Mouse (Mus musculus) spleen, postnatal 4 days (tissue): Measurements from ENCODE around the gene Pnmt.
A peak's percentile ranks its signal among the peaks of the same experiment; 100 is the strongest.

Experiments
- DNase-seq, 2 experiments: peaks; one replicate each; pipeline ENCODE4 v3.0.0; 2022; ENCODE audit warnings: low spot score in 2 of 2

Pnmt gene

DNA sequence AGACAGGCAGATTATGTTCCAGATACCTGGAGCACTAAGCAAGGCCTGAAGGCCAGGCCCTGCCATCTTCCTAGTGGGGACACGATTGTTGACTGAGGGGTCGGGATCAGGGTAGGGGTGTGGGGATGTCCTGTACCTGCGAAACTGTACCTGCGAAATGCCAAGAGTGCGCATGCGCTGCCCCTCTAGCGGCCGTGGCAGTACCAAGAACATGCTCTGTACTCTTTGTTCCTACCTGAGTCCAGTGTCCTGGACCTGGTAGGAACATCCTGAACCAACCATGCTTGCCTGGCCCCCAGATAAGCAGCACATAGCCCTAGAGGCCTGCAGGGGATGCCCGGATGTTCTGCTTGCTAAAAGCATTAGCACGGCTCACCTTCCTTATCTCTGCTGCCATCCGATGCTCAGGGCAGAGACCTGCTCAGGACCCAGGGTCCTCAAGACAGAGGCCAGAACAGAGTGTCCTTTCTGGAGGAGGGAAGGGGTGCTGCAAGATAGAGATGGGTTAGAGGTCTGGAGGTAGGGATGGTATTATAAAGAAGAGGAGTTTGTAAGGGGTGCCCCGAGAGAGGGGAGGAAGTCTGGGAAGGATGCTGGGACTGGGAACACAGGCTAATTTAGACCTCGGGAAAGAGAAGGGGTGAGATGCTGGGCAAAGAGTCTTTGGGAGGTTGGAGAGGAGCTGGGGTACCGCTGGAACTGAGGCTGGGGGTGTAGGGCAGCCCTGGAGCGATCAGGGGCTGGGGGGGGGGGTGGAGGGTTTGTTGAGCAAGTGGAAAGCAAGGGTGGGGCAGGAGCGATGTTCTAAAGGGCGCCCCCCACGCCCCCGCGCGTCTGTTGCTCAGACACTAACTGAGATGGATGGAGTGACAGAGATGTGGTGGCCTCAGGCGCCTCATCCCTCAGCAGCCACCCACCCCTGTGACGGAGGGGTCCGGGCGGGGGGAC is at the start of gene Pnmt:
Gene Pnmt (plus strand): TSS at position 813 of the 948 bp plus-strand sequence.
- DNase-seq = no peak

DNA sequence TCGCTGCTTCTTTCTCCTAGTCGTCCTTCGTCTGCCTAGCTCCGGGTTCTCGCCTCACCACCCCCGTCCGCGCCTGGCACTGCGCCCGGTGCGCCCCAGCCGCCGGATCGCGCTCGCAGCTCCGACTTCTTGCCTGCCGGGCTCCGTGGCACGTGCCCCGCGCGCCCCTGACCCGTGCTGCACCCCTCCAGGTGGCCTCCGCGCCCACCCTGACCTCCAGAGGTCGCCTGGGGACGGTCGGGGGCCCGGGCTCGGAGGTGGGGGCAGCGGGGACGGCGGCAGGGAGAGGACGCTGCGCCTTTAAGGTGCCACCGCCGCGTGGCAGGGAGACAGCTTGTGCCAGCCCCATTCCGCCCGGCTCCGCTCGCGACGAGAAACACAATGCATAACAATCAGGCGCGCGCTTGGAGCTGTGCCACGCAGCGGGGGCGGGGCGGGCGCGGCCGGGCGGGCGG is 47.7 kb upstream of the Pnmt start:
- no peak for DNase-seq

DNA sequence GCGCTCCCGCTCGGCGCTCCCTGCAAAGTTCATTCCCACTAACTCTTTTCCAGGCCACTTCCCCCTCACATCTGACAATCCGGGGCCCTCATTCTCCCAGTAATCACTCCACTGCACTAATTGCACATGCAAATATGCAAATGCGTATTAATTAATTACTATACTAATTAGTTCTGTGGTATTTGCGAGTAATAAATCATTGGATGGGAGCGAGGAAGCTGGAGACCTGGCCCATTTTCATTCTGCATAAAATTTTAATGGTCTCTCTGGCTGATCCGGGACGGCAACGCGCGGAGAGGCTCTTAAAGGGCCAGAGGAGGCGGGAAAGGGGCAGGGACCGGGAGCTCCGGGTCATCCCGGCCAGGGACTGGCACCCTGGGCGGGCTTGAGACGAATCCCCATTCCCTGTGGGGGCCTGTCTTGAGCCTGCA is 47.2 kb upstream of the Pnmt start:
- DNase-seq = no peak

DNA sequence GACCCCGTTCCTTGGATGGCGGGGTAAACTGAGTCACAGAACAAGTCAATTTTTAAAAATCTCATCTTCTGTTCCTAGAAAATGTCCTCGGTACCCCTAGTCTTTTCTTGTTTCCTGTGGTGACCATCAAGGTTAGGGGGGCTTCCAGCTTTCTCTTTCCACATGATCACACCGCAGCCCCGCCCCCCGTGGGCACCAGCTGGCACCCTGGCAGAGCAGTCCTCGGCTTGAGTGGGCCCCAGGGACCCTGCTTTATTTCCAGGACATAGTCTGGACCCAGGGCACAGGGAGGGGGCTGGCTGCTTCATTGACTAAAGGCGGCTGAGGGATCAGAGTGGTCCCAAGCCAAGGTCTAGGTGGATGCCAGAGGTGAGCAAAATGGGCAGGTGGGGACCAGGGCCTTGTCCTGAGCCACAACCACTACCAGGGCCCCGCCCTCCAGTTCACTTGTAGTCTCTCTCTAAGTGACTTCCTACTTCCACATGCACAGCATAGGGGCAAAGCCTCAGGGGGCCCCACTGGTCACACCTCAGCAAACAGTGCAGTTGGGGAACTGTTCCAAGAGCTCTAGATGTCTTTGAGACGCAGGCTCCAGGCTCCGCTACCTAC is 46.5 kb upstream of the Pnmt start:
- peak in 1 of 2 experiments; percentile 42 for DNase-seq

DNA sequence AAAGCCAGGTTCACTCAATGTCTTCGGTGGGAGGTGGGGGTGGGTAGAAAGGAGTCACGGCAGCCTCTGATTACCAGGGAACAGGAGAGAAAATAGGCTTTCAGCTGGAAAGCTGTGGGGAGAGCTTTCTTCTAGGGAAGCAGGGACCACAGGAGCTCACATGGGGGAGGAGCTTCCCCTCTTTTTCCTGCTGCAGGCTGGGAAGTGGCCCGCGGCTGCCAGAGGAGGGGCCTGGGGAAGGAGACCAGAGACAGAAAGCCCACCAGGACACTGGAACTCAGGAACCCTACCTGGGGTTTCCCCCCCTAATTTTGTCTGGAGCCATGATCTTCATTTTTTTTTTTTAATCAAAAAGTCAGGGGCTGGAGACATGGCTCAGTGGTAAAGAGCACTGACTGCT is 45.7 kb upstream of the Pnmt start:
- no peak for DNase-seq

DNA sequence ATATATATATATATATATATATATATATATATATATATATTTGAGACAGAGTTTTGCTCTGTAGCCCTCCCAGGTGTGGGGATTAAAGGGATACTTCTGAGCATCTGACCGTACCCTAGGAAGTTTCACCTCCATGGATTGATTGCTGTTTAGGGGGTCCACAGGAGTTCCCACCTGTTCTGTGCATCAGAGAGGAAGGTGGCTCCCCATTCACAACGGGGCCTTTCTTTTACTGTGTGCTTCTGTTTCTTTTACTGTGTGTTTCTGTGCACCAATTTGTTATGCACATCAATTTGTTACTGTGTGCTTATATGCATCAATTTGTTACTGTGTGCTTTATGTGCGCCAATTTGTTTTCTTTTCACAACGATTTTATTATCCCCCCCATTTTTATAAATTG is 45.1 kb upstream of the Pnmt start:
- DNase-seq = no peak

DNA sequence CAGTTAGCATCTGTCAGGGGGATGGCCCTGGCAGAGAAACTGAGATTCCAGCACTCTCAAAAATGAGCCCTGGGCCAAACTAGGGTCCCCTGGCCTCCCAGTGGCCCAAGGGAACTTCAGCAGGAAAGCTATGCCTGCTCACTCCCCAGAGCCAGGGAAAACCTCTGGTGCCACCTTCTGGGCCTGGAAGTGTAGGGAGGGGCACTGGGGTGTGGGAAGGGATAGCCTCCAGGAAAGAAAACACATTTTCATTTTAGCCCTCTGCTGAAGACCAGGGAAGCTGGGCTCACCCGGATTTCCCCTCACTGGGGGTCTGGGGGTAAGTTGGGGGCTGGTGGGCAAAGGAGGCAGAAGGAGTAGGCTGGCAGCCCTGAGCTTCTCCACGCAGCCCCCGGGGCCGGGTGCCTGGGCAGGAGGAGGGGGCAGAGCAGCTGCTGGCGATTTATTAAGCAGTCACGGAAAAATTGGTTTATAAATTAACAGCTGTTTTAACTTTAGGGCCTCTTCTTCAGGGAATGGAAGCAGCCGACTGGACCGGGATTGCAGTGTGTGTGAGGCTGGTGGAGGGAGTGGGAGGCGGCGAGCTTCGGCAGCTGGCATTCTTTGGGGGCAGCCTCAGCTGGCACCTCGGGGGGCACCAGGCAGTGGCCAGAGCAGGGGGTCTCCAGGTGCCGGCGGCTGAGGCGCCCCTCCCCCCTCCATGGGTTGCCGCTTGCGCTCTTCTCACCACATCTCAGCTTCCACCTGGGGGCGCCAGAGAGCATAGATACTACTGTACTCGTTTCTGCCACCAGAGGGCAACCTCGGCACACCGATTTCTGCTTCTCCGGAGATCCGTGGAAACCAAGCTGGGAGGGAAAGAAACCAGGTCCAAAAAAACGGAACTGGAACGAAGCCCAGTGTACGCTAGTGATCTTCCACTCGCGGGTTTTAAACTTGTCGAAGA is 44.0 kb upstream of the Pnmt start:
- peak; percentile 85 to 98 for DNase-seq

- peak; percentile 76 to 92 for DNase-seq
Measured at GRCm38 (mm10) chr11:98345253-98345652, 41.0 kb upstream of the Pnmt start.

DNA sequence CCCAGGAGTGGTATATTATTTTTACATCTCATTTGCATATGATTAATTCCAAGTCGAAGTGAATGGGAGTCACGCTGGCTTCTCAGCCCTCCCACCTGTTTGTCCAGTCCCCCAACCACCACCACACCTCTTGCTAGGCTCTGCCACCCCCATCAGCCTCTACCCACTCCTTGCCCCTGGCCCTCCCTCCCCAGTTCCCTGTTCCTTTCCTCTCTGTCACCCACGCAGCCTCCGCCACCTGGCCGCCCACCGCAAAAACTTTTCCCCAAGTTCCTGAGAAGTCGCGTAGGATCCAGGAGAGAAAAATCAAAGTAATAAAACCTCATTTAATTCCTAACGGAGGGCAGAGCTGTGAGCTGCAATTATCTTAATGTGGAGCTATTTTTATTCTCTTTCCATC is 40.1 kb upstream of the Pnmt start:
- no peak for DNase-seq

DNA sequence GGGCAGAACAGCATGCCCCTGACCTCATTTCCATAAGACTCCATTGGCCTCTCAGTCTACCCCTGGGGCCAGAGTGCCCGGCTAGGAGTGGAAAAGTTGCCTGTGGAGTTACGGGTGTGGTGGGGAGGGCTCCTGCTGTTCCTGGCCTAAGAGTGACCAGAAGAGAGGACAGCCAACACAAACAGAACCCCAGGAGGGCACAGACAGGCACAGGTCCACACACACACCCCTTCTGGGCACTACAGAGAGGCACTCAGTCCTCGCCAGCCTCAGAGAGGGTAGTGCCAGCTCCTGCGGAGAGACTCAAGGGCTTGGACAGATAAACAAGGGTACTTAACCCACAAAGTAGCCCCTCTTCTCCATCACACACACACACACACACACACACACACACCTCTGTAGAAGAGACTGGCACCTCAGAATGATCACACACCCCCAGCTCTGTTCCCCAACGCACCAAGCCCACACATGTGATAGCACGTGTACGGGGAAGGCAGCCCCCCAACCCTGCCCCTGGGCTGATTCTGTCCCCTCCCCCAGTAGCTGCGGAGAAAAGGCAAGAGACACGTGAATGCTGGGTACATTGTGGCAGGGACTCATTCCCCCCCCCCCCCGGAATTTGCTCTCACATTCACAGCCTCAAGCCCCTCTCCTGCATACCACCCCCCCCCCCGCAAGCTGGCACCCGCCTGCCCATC is 38.7 kb upstream of the Pnmt start:
- DNase-seq = no peak

- no peak for DNase-seq
Measured at GRCm38 (mm10) chr11:98348083-98348961, 37.9 kb upstream of the Pnmt start, which contains the start of gene Ppp1r1b. Ppp1r1b (plus strand) TSS chr11:98348404.

- DNase-seq = no peak
Measured at GRCm38 (mm10) chr11:98349308-98349707, 36.9 kb upstream of the Pnmt start.

- DNase-seq = no peak
Measured at GRCm38 (mm10) chr11:98352272-98352990, 33.8 kb upstream of the Pnmt start.

DNA sequence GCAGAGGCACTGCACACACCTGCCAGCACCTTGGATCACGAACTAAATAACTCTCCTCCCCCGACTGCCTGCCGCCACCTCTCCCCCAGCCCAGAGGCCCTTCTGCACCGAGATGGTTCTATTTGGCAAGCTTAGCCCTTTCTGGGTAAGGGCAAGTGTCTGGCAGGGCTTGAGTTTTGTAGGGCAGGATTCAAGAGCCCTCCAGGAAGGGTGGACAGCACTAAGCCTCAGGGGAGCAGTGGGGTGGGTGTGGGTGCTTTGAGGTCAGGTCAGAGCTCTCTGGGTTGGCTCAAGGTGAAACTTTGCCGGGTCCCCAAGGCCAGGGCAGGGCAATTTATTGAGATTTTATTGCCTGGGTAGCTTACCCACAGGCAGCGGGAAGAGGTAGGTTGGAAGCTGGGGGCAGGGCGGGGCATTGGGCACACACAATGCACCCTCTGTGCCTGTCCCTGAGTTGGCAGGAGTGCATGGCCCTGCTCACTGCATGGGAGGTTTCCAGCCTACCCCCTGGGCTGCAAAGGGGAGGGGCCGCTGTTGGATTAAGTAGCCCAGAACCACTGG is 32.5 kb upstream of the Pnmt start:
- DNase-seq = no peak

DNA sequence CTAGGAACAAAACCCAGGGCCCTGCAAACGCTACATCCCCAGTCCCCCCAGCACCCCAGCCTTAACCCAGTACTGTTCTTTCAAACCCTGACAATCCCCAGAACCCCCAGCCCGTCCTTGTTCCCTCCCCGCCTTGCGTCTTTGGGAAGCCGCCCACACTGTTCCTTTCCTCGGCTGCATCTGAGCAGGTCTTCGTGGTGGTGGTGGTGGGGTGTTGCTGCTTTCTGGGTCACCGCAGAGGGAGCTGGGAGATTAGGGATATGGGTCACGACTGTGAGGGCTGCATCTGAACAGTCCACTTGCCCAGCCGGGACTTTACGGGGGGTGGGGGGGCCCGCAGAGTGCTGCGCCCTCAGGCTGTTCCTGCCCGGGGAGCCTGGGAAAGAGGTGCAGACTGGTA is 31.8 kb upstream of the Pnmt start:
- DNase-seq = no peak

DNA sequence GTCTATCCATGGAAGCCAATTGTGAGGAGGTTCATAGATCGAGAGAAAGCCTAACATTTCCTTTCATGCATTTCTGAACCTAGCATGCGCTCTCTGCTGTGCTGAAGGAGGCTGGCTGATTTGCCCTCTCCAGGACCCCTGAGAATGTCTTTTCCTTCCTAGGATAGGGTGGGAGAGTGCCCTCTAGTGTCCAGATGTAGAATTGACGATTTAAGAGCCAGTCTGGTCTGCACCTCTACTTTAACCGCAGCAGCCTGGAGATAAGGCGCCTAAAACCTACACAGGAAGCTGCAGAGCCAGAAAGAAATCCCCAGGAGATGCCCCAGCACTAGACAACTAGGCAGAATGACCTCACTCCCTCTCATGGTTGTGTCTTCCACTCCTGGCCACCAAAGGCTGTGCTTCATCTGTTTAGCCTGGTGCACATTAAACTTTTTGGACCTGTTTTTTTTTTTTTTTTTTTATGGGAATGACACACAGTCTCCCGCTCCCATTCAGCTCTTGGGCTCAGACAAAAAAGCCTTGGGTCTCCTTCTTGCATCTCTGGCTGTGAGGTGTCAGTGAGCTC is 30.4 kb upstream of the Pnmt start:
- DNase-seq = peak in 1 of 2 experiments; percentile 47

DNA sequence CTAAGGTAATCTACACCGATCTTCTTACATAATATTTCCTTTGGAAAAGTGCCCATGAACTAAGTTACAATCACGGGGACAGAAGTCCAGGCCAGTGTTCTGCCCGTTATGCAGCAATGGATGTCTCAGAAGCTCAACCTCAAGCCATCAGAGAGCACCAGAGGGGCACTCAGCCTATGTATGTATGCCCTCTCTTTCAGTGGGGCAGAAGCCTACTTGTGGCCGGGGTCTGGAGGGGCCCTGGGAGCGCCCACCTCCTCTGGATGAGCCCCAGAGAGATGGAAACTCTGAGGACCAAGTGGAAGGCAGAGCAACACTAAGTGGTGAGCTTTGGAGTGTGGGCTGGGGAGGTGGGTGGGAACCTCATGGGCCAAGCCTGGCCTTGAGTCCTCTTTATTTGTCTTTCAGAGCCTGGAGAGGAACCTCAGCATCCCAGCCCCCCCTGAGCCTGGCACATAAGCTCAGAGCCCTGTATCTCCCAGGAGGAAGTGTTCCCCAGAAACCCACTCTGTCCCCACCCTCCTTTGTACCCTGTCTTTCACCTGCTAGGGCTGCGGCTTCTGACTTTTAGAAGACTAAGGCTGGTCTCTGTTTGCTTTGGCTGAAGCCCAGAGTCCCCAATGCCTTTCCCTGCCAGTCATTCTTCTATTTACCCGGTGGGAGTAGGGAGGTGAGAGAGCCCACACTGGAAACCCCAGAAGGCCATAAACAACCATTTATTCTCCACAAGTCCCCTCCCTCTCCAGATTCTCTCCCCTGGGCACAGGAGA is 29.4 kb upstream of the Pnmt start:
- no peak for DNase-seq
